Mouse (Mus musculus): ENCODE data around the gene Qrsl1.

GRCm38 (mm10) chr10:43846141-43846622 is 55.4 kb downstream of the Qrsl1 start:
- TF ChIP-seq CTCF (IDR thresholded peaks at IDR 0.05; ENCODE audit: borderline replicate concordance, insufficient read depth, low read depth, low read length): no peak
- no peak for TF ChIP-seq POLR2A (IDR thresholded peaks at IDR 0.05; ENCODE audit: borderline replicate concordance, insufficient read depth, low read length)
